Mouse (Mus musculus) small intestine, adult 2 months (tissue): ENCODE results near the gene Tmcc3. TPM values are rescaled to one million over a fixed set of nuclear protein-coding genes. Genes with fewer than 3 reads are reported as not detected.

Experiments
- H3K27ac ChIP-seq: fragments of 200-500 bp; 2 replicates; pipeline ENCODE4 v1.5.1; 2012; ENCODE audit warnings: low read depth, low read length, control low read depth, inconsistent platforms; ENCODE audit not compliant: insufficient read depth
- H3K27me3 ChIP-seq: fragments of 200-500 bp; 2 replicates; pipeline ENCODE4 v1.6.1; 2012; ENCODE audit warnings: mild to moderate bottlenecking, moderate library complexity, low read length, inconsistent platforms; ENCODE audit not compliant: control insufficient read depth, insufficient read depth
- H3K36me3 ChIP-seq: fragments of 200-500 bp; 2 replicates; pipeline ENCODE4 v1.6.1; 2012; ENCODE audit warnings: mild to moderate bottlenecking, low read length, control low read depth, inconsistent platforms; ENCODE audit not compliant: control insufficient read depth, insufficient read depth
- H3K4me1 ChIP-seq: fragments of 200-500 bp; 2 replicates; pipeline ENCODE4 v1.6.1; 2012; ENCODE audit warnings: low read length, inconsistent platforms, mixed read lengths; ENCODE audit not compliant: control insufficient read depth, insufficient read depth, insufficient read length
- H3K4me3 ChIP-seq: fragments of 200-500 bp; 2 replicates; pipeline ENCODE4 v1.5.1; 2012; ENCODE audit warnings: low read depth, mild to moderate bottlenecking, control low read depth, inconsistent platforms, low read length, moderate library complexity
- CTCF ChIP-seq: fragments of 200-500 bp; IDR thresholded peaks from 2 replicates; pipeline ENCODE4 v1.5.1; 2012; ENCODE audit warnings: low read depth, mild to moderate bottlenecking, control low read depth, inconsistent platforms, low read length, moderate library complexity, mixed read lengths; ENCODE audit not compliant: insufficient replicate concordance, insufficient read length; ENCODE audit errors: extremely low read depth
- POLR2A ChIP-seq: fragments of 200-500 bp; IDR thresholded peaks from 2 replicates; pipeline ENCODE4 v1.6.1; 2012; ENCODE audit warnings: low read depth, mild to moderate bottlenecking, control low read depth, inconsistent platforms, low read length, moderate library complexity
- WGBS: fragments of 180-500 bp; shearing (Covaris S2); methylation state at CpG from one replicate; pipeline ENCODE4 v1.1.7; 2018; 5-methylcytosine and 5-hydroxymethylcytosine counted together
- polyA plus RNA-seq: library from polyadenylated mRNA; depleted of rRNA; stranded (reverse); fragments of >200 nt; gene quantifications from 2 replicates; pipeline ENCODE4 v1.2.3, GENCODE M21; 2012

The Tmcc3 gene
- polyA plus RNA-seq, 1 experiment, result 38.7 TPM

DNA sequence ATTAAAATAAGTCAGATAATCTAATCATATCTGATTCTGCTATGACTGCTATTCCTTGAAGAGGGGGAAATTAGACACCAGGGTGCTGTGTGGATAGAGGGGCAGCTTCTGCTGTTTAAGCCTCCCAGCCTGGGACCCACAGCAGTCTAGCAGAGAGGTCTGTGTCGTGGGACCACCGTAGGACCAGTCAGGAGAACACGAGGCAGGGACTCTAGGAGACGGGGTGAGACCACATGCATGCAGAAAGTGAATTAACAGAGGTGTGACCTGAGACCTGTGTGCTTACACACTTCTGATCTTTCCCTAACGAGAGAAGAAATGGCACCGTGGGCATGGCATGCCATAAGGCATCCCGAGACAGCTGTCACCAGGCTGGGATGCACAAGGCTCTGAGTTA, 189.1 kb downstream of the Tmcc3 start:
- WGBS, result 90% methylated on average over 7 of the region's 7 CpGs
- no peak overlapping the region for H3K27ac ChIP-seq
- H3K4me3 ChIP-seq, result no peak overlapping the region
- H3K27me3 ChIP-seq, result no peaks in the 10 kb centered on the region
- TF ChIP-seq CTCF, result no peak
- TF ChIP-seq POLR2A, result no peak
- no peaks in the 10 kb centered on the region for H3K36me3 ChIP-seq
- no peaks in the 10 kb centered on the region for H3K4me1 ChIP-seq

DNA sequence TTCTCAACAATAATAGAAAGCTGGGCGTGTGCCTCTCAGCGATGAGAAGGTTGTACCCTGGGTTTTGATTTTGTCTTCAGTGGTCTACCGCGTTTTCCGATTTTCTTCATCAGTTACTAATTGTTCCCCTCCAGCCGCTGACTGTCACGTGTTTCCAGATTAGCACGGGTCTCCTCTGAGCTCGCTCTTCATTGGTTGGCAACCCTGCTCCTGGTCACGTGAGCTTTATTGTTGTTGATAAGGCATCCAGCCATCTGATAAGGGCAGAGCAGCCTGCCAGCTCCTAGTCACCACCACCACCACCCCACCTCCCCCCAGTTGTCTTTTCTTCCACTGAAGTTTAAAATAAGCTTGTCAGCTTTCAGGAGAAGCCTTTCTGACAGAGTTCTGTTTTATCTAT, 190.0 kb downstream of the Tmcc3 start:
- no peaks in the 10 kb centered on the region for H3K36me3 ChIP-seq
- no peaks in the 10 kb centered on the region for H3K27me3 ChIP-seq
- no peak overlapping the region for H3K4me3 ChIP-seq
- H3K27ac ChIP-seq, result no peak overlapping the region
- H3K4me1 ChIP-seq, result no peaks in the 10 kb centered on the region
- WGBS, result 62% methylated on average over 10 of the region's 10 CpGs
- no peak for TF ChIP-seq CTCF
- no peak for TF ChIP-seq POLR2A

DNA sequence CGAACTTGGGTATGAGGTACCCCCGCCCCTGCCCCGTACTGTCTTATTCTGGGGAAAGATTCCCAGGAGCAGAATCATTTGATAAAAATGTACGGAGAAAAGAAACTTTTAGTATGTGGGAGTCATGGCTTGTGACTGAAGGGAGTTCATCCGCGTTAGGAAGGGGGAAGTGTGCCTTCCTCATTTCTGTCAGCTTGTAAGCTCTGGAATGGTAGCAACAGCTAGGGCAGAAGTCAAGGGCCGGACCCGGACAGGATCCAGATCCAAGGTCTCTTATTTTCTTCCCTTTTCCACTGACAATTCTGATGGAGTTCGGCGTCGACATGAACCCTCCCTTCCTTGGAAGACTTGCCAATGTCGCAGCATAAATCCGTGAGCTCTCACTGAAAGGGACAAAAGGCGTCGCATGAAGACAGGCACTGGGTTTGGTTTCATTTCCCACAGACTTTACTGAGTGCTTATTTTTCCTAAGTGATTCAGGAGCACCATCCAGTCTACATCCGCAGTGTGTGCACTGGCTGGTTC, 193.6 kb downstream of the Tmcc3 start:
- TF ChIP-seq POLR2A (no peak), CTCF (no peak)

DNA sequence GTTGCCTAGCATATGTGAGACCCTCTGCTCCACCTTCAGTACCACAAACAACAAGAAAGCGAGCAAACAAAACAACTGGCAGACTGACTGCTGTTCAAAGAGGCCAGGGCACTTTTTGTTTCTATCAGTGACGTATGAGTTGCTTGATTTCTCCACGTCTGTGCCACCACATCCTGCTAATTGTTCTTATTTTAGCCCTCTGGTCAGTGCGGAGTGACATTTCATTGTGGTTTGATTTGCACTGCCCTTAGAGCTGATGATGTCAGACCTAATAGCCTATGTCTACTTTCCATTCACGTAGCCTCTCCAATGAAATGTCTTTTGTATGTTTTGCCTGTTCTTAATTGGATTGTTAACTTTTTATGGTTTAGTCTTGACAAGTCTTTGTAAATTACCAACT, 197.1 kb downstream of the Tmcc3 start:
- H3K27ac ChIP-seq, result no peak overlapping the region
- H3K4me1 ChIP-seq, result no peaks in the 10 kb centered on the region
- 68% methylated on average over 5 of the region's 5 CpGs for WGBS
- H3K36me3 ChIP-seq, result no peaks in the 10 kb centered on the region
- H3K27me3 ChIP-seq, result no peaks in the 10 kb centered on the region
- TF ChIP-seq POLR2A (no peak), CTCF (no peak)
- H3K4me3 ChIP-seq, result no peak overlapping the region

More for the DNA sequence above, 193.6 kb downstream of the Tmcc3 start:
- Histone ChIP-seq H3K4me3 (peak overlapping the region; percentile 23; the same call in 1 of the 2 replicates), H3K4me1 (no peaks in the 10 kb centered on the region), H3K27ac (no peak overlapping the region), H3K27me3 (no peaks in the 10 kb centered on the region), H3K36me3 (no peaks in the 10 kb centered on the region)
- WGBS, result 75% methylated on average over 16 of the region's 16 CpGs

DNA sequence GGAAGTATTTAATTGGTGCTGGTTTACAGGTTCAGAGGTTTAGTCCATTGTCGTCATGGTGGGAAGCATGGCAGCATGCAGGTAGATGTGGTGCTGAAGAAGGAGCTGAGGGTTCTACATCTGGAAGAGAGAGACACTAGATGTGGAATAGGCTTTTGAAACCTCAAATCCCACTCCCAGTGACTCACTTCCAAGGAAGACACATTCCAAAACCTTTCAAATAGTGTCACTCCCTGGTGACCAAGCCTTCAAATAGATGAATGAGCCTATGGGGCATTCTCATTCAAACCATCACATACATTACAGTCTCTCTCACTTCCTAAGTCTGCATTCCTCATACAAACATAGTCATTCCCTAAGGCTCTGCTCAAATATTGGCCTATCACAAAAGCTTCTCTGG, 201.0 kb downstream of the Tmcc3 start:
- 69% methylated on average over 1 of the region's 1 CpGs for WGBS
- Histone ChIP-seq H3K4me3 (no peak overlapping the region), H3K27me3 (no peaks in the 10 kb centered on the region), H3K27ac (no peak overlapping the region), H3K4me1 (peaks cover 2% of the 10 kb centered on the region; the same call in 1 of the 2 replicates), H3K36me3 (no peaks in the 10 kb centered on the region)
- TF ChIP-seq POLR2A (no peak), CTCF (no peak)

DNA sequence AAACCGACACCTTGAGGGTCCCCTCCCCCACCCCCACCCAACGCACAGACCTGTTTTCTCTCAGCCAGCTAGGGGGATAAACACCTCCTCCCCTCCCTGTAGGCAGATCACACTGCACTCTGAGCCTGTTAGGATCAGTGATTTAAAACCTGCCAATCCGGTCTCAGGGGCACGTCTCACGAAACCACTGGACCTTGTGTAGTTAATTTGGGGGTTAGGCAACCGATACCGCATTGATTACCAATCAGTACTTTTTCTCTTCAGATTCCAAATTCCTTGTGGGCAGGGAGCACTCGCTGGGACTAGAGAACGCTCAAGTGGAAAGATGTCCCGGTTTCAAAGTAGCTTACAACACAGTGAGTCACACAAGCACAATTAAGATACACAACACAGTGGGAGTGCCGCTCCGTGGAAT, 202.3 kb downstream of the Tmcc3 start:
- no peak overlapping the region for H3K27ac ChIP-seq

DNA sequence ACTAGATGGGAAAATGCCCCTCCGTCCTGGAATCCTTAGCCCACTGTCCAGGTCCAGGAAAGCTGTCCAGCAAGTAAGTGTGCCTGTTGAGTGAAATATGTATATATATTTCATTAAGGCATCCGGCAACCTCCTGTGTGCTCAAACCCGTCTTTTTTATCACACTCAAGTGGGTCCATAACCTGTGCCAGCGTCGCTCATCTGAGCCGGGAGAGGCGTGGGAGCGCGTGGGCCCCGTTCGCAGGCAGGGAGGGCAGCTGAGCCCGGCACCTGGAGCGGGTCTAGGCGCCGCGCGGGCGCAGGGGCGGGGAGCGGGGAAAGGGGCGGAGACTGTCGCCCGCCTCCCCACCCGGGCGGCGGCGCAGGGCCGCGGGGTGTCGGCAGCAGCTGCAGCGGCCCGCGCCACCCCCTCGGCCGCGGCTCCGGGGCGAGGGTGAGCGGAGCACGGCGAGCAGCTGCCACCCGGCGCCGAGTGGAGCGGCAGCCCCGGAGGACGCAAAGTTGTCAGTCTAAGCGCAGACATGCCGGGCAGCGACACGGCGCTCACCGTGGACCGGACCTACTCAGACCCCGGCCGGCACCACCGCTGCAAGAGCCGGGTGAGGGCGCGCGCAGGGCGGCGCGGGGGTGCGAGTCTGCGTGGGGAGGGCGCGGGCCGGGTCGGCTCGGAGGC, 202.9 kb downstream of the Tmcc3 start:
- Histone ChIP-seq H3K36me3 (no peaks in the 10 kb centered on the region), H3K27ac (peak overlapping the region; percentile 63), H3K4me3 (peak overlapping the region; percentile 90), H3K4me1 (peaks cover 2% of the 10 kb centered on the region; the same call in 1 of the 2 replicates), H3K27me3 (no peaks in the 10 kb centered on the region)
- WGBS, result under 1% methylated on average over 71 of the region's 71 CpGs
- TF ChIP-seq CTCF (no peak), POLR2A (peak; percentile 47; the same call in 1 of the 2 replicates)

More for the DNA sequence above, 202.3 kb downstream of the Tmcc3 start:
- Histone ChIP-seq H3K4me1 (peaks cover 2% of the 10 kb centered on the region; the same call in 1 of the 2 replicates), H3K27me3 (no peaks in the 10 kb centered on the region), H3K36me3 (no peaks in the 10 kb centered on the region), H3K4me3 (peak overlapping the region; percentile 90; the same call in 1 of the 2 replicates)
- TF ChIP-seq POLR2A (no peak), CTCF (no peak)
- WGBS, result 8% methylated on average over 12 of the region's 12 CpGs
